ENCODE assay signal across 18 mouse cellular contexts in the genomic region with DNA sequence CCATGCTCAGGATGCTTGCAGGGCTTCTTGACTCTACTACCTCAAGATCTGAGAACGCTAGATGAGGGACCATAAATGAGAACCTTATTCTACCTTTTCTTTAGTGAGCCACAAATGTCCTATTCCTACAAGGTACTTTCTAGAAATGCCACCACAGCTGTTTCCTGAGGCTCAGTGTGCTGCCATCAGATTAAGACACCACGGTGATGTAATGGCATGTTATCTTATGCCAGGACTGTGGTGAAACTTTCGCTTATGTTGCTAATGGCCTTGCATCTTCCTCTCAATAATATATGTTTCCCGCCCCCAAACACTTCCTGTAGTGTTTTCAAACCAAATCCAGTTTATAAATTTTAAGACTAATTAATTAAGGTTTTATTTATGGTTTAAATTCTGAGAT.
"Had no signal": no experiment of that assay in that cellular context is flagged by ENCODE, and none has a peak within 500 bp of the region (broad histone marks: within the 10 kb centered on the region; RNA-seq: fewer than 3 reads in every experiment).

No protein-coding gene starts in this region.

- ATAC-seq: intestine, embryonic 15.5 days; lung, postnatal 0 days; midbrain, embryonic 16.5 days had no signal

- DNase-seq: kidney, adult 18-20 months; kidney, adult 9 months; kidney, postnatal 14 days; kidney, postnatal 4 days; liver, embryonic 13.5 days; lung, embryonic 14.5 days; retina, postnatal 1 day; right cerebral cortex, postnatal 25 days; spleen, adult 18-20 months; thymus, adult 18-20 months; thymus, postnatal 36 days had no signal

- H3K9me3 ChIP-seq: intestine, embryonic 15.5 days; liver, embryonic 13.5 days; midbrain, embryonic 12.5 days; neural tube, embryonic 13.5 days had no signal

- H3K27me3 ChIP-seq: intestine, embryonic 15.5 days; liver, embryonic 13.5 days; midbrain, embryonic 12.5 days; neural tube, embryonic 13.5 days had no signal

- H3K36me3 ChIP-seq: intestine, embryonic 15.5 days; liver, embryonic 13.5 days; midbrain, embryonic 12.5 days; neural tube, embryonic 13.5 days had no signal

- H3K9ac ChIP-seq: intestine, embryonic 15.5 days; liver, embryonic 13.5 days; lung, embryonic 14.5 days; midbrain, embryonic 12.5 days; neural tube, embryonic 13.5 days had no signal

- H3K4me2 ChIP-seq: intestine, embryonic 15.5 days; liver, embryonic 13.5 days; lung, embryonic 14.5 days; midbrain, embryonic 12.5 days; neural tube, embryonic 13.5 days had no signal

- H3K4me3 ChIP-seq: intestine, embryonic 15.5 days; liver, embryonic 13.5 days; midbrain, embryonic 12.5 days; myocyte; neural tube, embryonic 13.5 days had no signal

- H3K27ac ChIP-seq: intestine, embryonic 15.5 days; liver, embryonic 13.5 days; macrophage; midbrain, embryonic 12.5 days; neural tube, embryonic 13.5 days had no signal

- H3K4me1 ChIP-seq: intestine, embryonic 15.5 days; liver, embryonic 13.5 days; midbrain, embryonic 12.5 days had no signal
